Mouse (Mus musculus): ENCODE data around the gene Odf3l2. TPM values are rescaled to one million over a fixed set of nuclear protein-coding genes. Genes with fewer than 3 reads are reported as not detected.

The Odf3l2 gene
- polyA plus RNA-seq (2017; shearing (Covaris generic)) = not detected

- ATAC-seq = no peak
Measured at GRCm38 (mm10) chr10:79645711-79646110, at the start of gene Odf3l2. TSS of gene Odf3l2 (minus strand) at chr10:79645738.

- no peak for ATAC-seq
Measured at GRCm38 (mm10) chr10:79694379-79694655, 48.8 kb upstream of the Odf3l2 start.

- ATAC-seq = no peak
Measured at GRCm38 (mm10) chr10:79693580-79694378, 48.2 kb upstream of the Odf3l2 start.

GRCm38 (mm10) chr10:79691986-79692548, 46.5 kb upstream of the Odf3l2 start:
- ATAC-seq = no peak

- ATAC-seq = no peak
Measured at GRCm38 (mm10) chr10:79689178-79689577, 43.6 kb upstream of the Odf3l2 start.

- ATAC-seq = no peak
Measured at GRCm38 (mm10) chr10:79688720-79689119, 43.2 kb upstream of the Odf3l2 start, which contains the start of gene Gzmm. TSS of gene Gzmm (plus strand) at chr10:79689020.

GRCm38 (mm10) chr10:79687513-79687912, 42.0 kb upstream of the Odf3l2 start:
- ATAC-seq = no peak

GRCm38 (mm10) chr10:79686691-79687090, 41.2 kb upstream of the Odf3l2 start:
- ATAC-seq = no peak

GRCm38 (mm10) chr10:79686219-79686618, 40.7 kb upstream of the Odf3l2 start:
- no peak for ATAC-seq

GRCm38 (mm10) chr10:79684770-79685600, 39.4 kb upstream of the Odf3l2 start:
- no peak for ATAC-seq

GRCm38 (mm10) chr10:79683726-79684640, 38.4 kb upstream of the Odf3l2 start:
- no peak for ATAC-seq

GRCm38 (mm10) chr10:79682916-79683582, 37.5 kb upstream of the Odf3l2 start:
- ATAC-seq = no peak

- no peak for ATAC-seq
Measured at GRCm38 (mm10) chr10:79682551-79682915, 37.0 kb upstream of the Odf3l2 start.

- ATAC-seq = peak; percentile 89
Measured at GRCm38 (mm10) chr10:79681591-79682245, 36.2 kb upstream of the Odf3l2 start, which contains the start of gene Cdc34. TSS of gene Cdc34 (plus strand) at chr10:79682195.

- peak; percentile 7 for ATAC-seq
Measured at GRCm38 (mm10) chr10:79680606-79681495, 35.3 kb upstream of the Odf3l2 start.

GRCm38 (mm10) chr10:79675346-79676035, 30.0 kb upstream of the Odf3l2 start:
- ATAC-seq = no peak

GRCm38 (mm10) chr10:79673054-79673453, 27.5 kb upstream of the Odf3l2 start:
- ATAC-seq = no peak

- no peak for ATAC-seq
Measured at GRCm38 (mm10) chr10:79672088-79672455, 26.5 kb upstream of the Odf3l2 start.

GRCm38 (mm10) chr10:79671396-79672087, 26.0 kb upstream of the Odf3l2 start:
- no peak for ATAC-seq
